8 mouse cellular contexts compared by ENCODE assay signal in the genomic region with DNA sequence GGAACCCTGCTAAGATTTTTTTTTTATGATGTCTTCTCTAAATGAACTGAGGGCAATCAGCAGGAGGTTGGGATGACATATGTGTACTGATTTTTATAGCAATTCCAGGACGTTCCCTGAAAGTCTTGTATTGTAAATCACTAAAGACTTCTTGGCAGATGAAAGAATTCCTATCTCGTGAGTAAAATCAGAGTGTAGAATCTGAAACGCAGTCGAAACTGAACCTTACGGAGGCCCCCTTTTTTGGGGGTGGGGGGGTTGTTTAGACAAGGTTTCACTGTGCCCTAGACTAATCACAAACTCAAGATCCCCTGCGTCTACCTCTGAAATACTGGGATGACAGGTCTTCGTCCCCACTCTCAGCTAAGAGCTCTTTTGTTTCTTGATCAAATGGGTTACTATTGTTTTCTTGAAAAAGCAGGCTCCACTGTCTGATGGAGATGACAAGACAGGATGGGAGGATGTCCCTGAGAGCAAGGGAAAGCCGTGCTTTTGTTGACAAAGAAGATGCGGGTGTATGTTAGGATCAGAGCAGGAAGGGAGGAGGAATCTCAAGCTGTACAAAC. TPM values are rescaled to one million over a fixed set of nuclear protein-coding genes. Genes with fewer than 3 reads are reported as not detected.
A peak's percentile ranks its signal among the peaks of the same experiment; 100 is the strongest.
DNase-seq lines count a peak whose midpoint lies in the region; ATAC-seq lines count a peak whose summit lies in the region.

No protein-coding gene starts in this region.

- peak overlapping the region; percentile 58 for H3K9ac ChIP-seq in heart, embryonic 15.5 days
- H3K9ac ChIP-seq in forebrain, embryonic 12.5 days = peak overlapping the region; percentile 65
- peak overlapping the region; percentile 58; the same call in 1 of the 2 replicates for H3K9ac ChIP-seq in liver, embryonic 12.5 days
- H3K9ac ChIP-seq in stomach, embryonic 16.5 days (ENCODE audit: low read length) = peak overlapping the region; percentile 76

- intact Hi-C loops in heart, postnatal 25 days (cut with DNase I) = loop anchor here (1.0 kb wide), 1 partner anchor 19 kb away; a partner anchor contains a TSS

- H3K27me3 ChIP-seq in heart, embryonic 15.5 days = no peaks in the 10 kb centered on the region
- H3K27me3 ChIP-seq in forebrain, embryonic 12.5 days = no peaks in the 10 kb centered on the region
- no peaks in the 10 kb centered on the region for H3K27me3 ChIP-seq in liver, embryonic 12.5 days (replicated peaks)
- no peaks in the 10 kb centered on the region for H3K27me3 ChIP-seq in stomach, embryonic 16.5 days (ENCODE audit: control insufficient read depth, insufficient read depth, low read length)

- no peaks in the 10 kb centered on the region for H3K9me3 ChIP-seq in heart, embryonic 15.5 days (replicated peaks)
- H3K9me3 ChIP-seq in forebrain, embryonic 12.5 days = no peaks in the 10 kb centered on the region
- H3K9me3 ChIP-seq in liver, embryonic 12.5 days (replicated peaks) = no peaks in the 10 kb centered on the region
- no peaks in the 10 kb centered on the region for H3K9me3 ChIP-seq in stomach, embryonic 16.5 days (replicated peaks; ENCODE audit: control insufficient read depth, low read length)

- peak overlapping the region; percentile 66 for H3K4me2 ChIP-seq in heart, embryonic 15.5 days
- H3K4me2 ChIP-seq in forebrain, embryonic 12.5 days = peak overlapping the region; percentile 76
- H3K4me2 ChIP-seq in liver, embryonic 12.5 days = peak overlapping the region; percentile 77
- peak overlapping the region; percentile 65 for H3K4me2 ChIP-seq in stomach, embryonic 16.5 days (ENCODE audit: low read depth, low read length)

- DNase-seq in heart, postnatal 25 days (ENCODE audit: low spot score) = no peak
- peak; percentile 35 for DNase-seq in MN1 (ENCODE audit: low spot score)
- no peak for DNase-seq in left cerebral cortex, adult 8-10 months (ENCODE audit: low spot score in 2 of 2)
- DNase-seq in right cerebral cortex, adult 18-20 months = no peak

- H3K36me3 ChIP-seq in heart, embryonic 15.5 days = no peaks in the 10 kb centered on the region
- H3K36me3 ChIP-seq in forebrain, embryonic 12.5 days (replicated peaks) = no peaks in the 10 kb centered on the region
- no peaks in the 10 kb centered on the region for H3K36me3 ChIP-seq in liver, embryonic 12.5 days
- H3K36me3 ChIP-seq in stomach, embryonic 16.5 days (ENCODE audit: control insufficient read depth, insufficient read depth, low read length) = no peaks in the 10 kb centered on the region

- no peak for ATAC-seq in heart, embryonic 15.5 days (replicated peaks; ENCODE audit: insufficient number of reproducible peaks, insufficient read depth, low FRiP score, low read depth)
- no peak for ATAC-seq in forebrain, embryonic 12.5 days (ENCODE audit: low FRiP score)
- no peak for ATAC-seq in liver, embryonic 12.5 days
- no peak for ATAC-seq in stomach, embryonic 16.5 days (ENCODE audit: insufficient read depth, low FRiP score)

- 27% methylated on average over 9 of the region's 9 CpGs for WGBS in heart, embryonic 15.5 days
- WGBS in forebrain, embryonic 12.5 days = 36% methylated on average over 9 of the region's 9 CpGs
- 46% methylated on average over 9 of the region's 9 CpGs for whole genome bisulfite sequencing in liver, embryonic 12.5 days (ENCODE audit: insufficient replicate concordance)
- 15% methylated on average over 9 of the region's 9 CpGs for WGBS in stomach, embryonic 16.5 days

- H3K27ac ChIP-seq in heart, embryonic 15.5 days = peak overlapping the region; percentile 96
- peak overlapping the region; percentile 95 for H3K27ac ChIP-seq in forebrain, embryonic 12.5 days
- H3K27ac ChIP-seq in liver, embryonic 12.5 days = peak overlapping the region; percentile 85
- peak overlapping the region; percentile 99 for H3K27ac ChIP-seq in stomach, embryonic 16.5 days (ENCODE audit: low read length)

- H3K4me1 ChIP-seq in heart, embryonic 15.5 days (replicated peaks) = peaks cover 17% of the 10 kb centered on the region
- peaks cover 27% of the 10 kb centered on the region for H3K4me1 ChIP-seq in forebrain, embryonic 12.5 days
- H3K4me1 ChIP-seq in liver, embryonic 12.5 days = peaks cover 39% of the 10 kb centered on the region
- peaks cover 12% of the 10 kb centered on the region for H3K4me1 ChIP-seq in stomach, embryonic 16.5 days (ENCODE audit: control insufficient read depth, insufficient read depth, low read length)

- peak overlapping the region; percentile 63 for H3K4me3 ChIP-seq in heart, embryonic 15.5 days
- H3K4me3 ChIP-seq in forebrain, embryonic 12.5 days (replicated peaks) = peak overlapping the region; percentile 61
- peak overlapping the region; percentile 67 for H3K4me3 ChIP-seq in liver, embryonic 12.5 days
- H3K4me3 ChIP-seq in stomach, embryonic 16.5 days (replicated peaks; ENCODE audit: low read length) = peak overlapping the region; percentile 66

RNA-seq across cellular contexts. Expression of a gene that starts 0.8 kb away (rescaled TPM):
- 21.9 and 27.0 TPM in 2 replicates for polyA plus RNA-seq in heart, embryonic 15.5 days (2015; fragmentation: Nextera tagmentation; extraction: Ambion mirVana)
- total RNA-seq in heart, postnatal 25 days (2021) = 10 to 100 TPM; 14.0 to 15.2 TPM
- polyA plus RNA-seq in forebrain, embryonic 12.5 days (2016; fragmentation: Nextera tagmentation; extraction: Ambion mirVana) = 46.9 and 47.3 TPM in 2 replicates
- polyA plus RNA-seq in liver, embryonic 12.5 days (2016; fragmentation: Nextera tagmentation; extraction: Ambion mirVana) = 13.8 and 15.2 TPM in 2 replicates
- polyA plus RNA-seq in stomach, embryonic 16.5 days (2015; fragmentation: Nextera tagmentation; extraction: Ambion mirVana) = 24.1 and 24.2 TPM in 2 replicates
- 10 to 100 TPM; 30.6 to 33.1 (median 32.3) TPM for total RNA-seq in left cerebral cortex, adult 8-10 months (2022)

RNA-seq across cellular contexts. Expression of a gene that starts 18.2 kb away (rescaled TPM):
- polyA plus RNA-seq in heart, embryonic 15.5 days (2015; fragmentation: Nextera tagmentation; extraction: Ambion mirVana) = 241 and 250 TPM in 2 replicates
- total RNA-seq in heart, postnatal 25 days (2021) = 100 to 1,000 TPM in 1 of 2 experiments, 10 to 100 TPM in 1; 62.4 to 109 TPM
- 669 and 704 TPM in 2 replicates for polyA plus RNA-seq in forebrain, embryonic 12.5 days (2016; fragmentation: Nextera tagmentation; extraction: Ambion mirVana)
- 245 and 261 TPM in 2 replicates for polyA plus RNA-seq in liver, embryonic 12.5 days (2016; fragmentation: Nextera tagmentation; extraction: Ambion mirVana)
- polyA plus RNA-seq in stomach, embryonic 16.5 days (2015; fragmentation: Nextera tagmentation; extraction: Ambion mirVana) = 300 and 349 TPM in 2 replicates
- 100 to 1,000 TPM; 208 to 274 (median 248) TPM for total RNA-seq in left cerebral cortex, adult 8-10 months (2022)

RNA-seq across cellular contexts. Expression of a gene that starts 53.9 kb away (rescaled TPM):
- 83.8 and 101 TPM in 2 replicates for polyA plus RNA-seq in heart, embryonic 15.5 days (2015; fragmentation: Nextera tagmentation; extraction: Ambion mirVana)
- 10 to 100 TPM; 31.5 to 31.8 TPM for total RNA-seq in heart, postnatal 25 days (2021)
- polyA plus RNA-seq in forebrain, embryonic 12.5 days (2016; fragmentation: Nextera tagmentation; extraction: Ambion mirVana) = 155 and 157 TPM in 2 replicates
- 107 and 112 TPM in 2 replicates for polyA plus RNA-seq in liver, embryonic 12.5 days (2016; fragmentation: Nextera tagmentation; extraction: Ambion mirVana)
- 128 and 140 TPM in 2 replicates for polyA plus RNA-seq in stomach, embryonic 16.5 days (2015; fragmentation: Nextera tagmentation; extraction: Ambion mirVana)
- total RNA-seq in left cerebral cortex, adult 8-10 months (2022) = 10 to 100 TPM; 52.5 to 57.8 (median 55.1) TPM
